Mouse (Mus musculus) midbrain, embryonic 14.5 days (tissue): ENCODE data around the gene Rbfox2. TPM values are rescaled to one million over a fixed set of nuclear protein-coding genes. Genes with fewer than 3 reads are reported as not detected.

ENCODE experiments used
- ATAC-seq: fragments of 200-750 bp; cut with Nextera tagmentation; 2 replicates; pipeline ENCODE4 v1.8.0; 2017; ENCODE audit warnings: moderate number of reproducible peaks, moderate library complexity; ENCODE audit not compliant: low FRiP score, low TSS enrichment
- DNase-seq: peaks from one replicate; pipeline ENCODE4 v3.0.0-alpha.2; 2015
- H3K27ac ChIP-seq: fragments of 300-500 bp; sonication (generic); replicated peaks from 2 replicates; pipeline ENCODE4 v1.5.1; 2014; ENCODE audit warnings: mild to moderate bottlenecking, low read depth, low read length, moderate library complexity
- H3K27me3 ChIP-seq: fragments of 300-500 bp; sonication (generic); 2 replicates; pipeline ENCODE4 v1.6.1; 2014; ENCODE audit warnings: low read length, control low read depth, mixed read lengths; ENCODE audit not compliant: control insufficient read depth, insufficient read depth
- H3K36me3 ChIP-seq: fragments of 300-500 bp; sonication (generic); 2 replicates; pipeline ENCODE4 v1.6.1; 2014; ENCODE audit warnings: low read length, control low read depth; ENCODE audit not compliant: control insufficient read depth, insufficient read depth
- H3K4me1 ChIP-seq: fragments of 300-500 bp; sonication (generic); 2 replicates; pipeline ENCODE4 v1.6.1; 2014; ENCODE audit warnings: mild to moderate bottlenecking, antibody characterized with exemption, low read length, control low read depth; ENCODE audit not compliant: control insufficient read depth, insufficient read depth
- H3K4me2 ChIP-seq: fragments of 300-500 bp; sonication (generic); 2 replicates; pipeline ENCODE4 v1.6.1; 2014; ENCODE audit warnings: mild to moderate bottlenecking, low read length, moderate library complexity
- H3K4me3 ChIP-seq: fragments of 300-500 bp; sonication (generic); replicated peaks from 2 replicates; pipeline ENCODE4 v1.5.1; 2014; ENCODE audit warnings: low read depth, low read length
- H3K9ac ChIP-seq: fragments of 300-500 bp; sonication (generic); replicated peaks from 2 replicates; pipeline ENCODE4 v1.6.1; 2014; ENCODE audit warnings: mild to moderate bottlenecking, low read length, moderate library complexity
- H3K9me3 ChIP-seq: fragments of 300-500 bp; sonication (generic); 2 replicates; pipeline ENCODE4 v1.6.1; 2016; ENCODE audit warnings: low read length, control low read depth, mixed read lengths; ENCODE audit not compliant: control insufficient read depth
- WGBS: fragments of 180-500 bp; shearing (Covaris S2); extraction: QIAGEN DNeasy Blood & Tissue Kit; methylation state at CpG from one replicate; pipeline ENCODE4 v1.1.7; 2014; 5-methylcytosine and 5-hydroxymethylcytosine counted together
- polyA plus RNA-seq: library from polyadenylated mRNA; unstranded; fragments of >200 nt; fragmentation: Nextera tagmentation; extraction: Ambion mirVana; gene quantifications from 2 replicates; pipeline ENCODE4 v1.2.1, GENCODE M21; 2014

The Rbfox2 gene
- 195 and 282 TPM in 2 replicates for polyA plus RNA-seq

DNA sequence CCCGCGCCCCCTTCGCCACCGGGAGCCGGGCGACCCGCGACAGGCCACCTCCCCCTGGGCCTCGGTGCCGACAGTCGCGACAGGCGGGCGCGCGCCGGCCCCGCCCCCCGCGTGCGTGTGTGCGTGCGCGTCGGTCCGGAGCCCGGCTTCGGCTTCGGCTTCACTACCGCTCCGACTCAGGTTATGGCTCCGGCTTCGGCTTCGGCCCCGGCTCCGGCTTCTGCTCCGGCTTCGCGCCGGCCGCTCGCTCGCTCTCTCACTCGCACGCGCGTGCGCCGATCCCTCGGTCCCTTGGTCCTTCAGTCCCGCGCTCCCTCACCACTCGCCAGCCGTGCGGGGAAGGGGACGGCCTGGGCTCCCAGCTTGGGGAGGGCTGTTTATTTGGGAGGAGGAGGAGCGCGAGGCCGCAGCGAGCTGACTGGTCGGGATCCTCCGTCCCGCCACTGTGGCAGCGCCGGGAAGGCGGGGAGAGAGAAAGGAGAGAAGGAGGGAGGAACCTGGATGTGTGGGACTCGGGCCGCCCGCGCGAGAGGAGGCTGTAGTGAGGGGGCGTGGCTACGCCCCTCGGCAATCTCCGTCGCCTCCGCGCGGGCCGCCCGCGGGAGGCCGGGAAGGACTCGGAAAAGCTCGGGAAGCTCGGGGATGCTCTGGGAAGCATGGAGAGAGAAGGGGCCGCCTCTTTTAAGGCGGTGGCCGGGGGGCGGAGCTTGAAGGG lies at the start of gene Rbfox2:
TSS of gene Rbfox2 (minus strand) at position 458 of the 715 bp plus-strand sequence.
- Histone ChIP-seq H3K27me3 (no peaks in the 10 kb centered on the region), H3K36me3 (no peaks in the 10 kb centered on the region), H3K27ac (peak within 1 kb of the TSS; percentile 99), H3K9ac (peak within 1 kb of the TSS; percentile 89), H3K9me3 (no peaks in the 10 kb centered on the region), H3K4me3 (peak within 1 kb of the TSS; percentile 92), H3K4me1 (peaks cover 20% of the 10 kb centered on the region), H3K4me2 (peak within 1 kb of the TSS; percentile 75)
- DNase-seq (peak; percentile 97), ATAC-seq (peak; percentile 94)
- WGBS = under 1% methylated on average over 86 of the region's 90 CpGs

GRCm38 (mm10) chr15:77356248-77356810 lies 49.5 kb upstream of the Rbfox2 start:
- peak overlapping the region; percentile 67 for H3K27ac ChIP-seq
- H3K27me3 ChIP-seq = no peaks in the 10 kb centered on the region
- no peaks in the 10 kb centered on the region for H3K9me3 ChIP-seq
- DNase-seq (peak; percentile 67), ATAC-seq (0 out of 2 replicates have a peak, but pooled peaks have one; percentile 28)
- H3K4me2 ChIP-seq = peak overlapping the region; percentile 32
- no peak overlapping the region for H3K4me3 ChIP-seq
- no peaks in the 10 kb centered on the region for H3K36me3 ChIP-seq
- 6% methylated on average over 11 of the region's 11 CpGs for WGBS
- H3K4me1 ChIP-seq = peaks cover 37% of the 10 kb centered on the region
- no peak overlapping the region; the same call in 1 of the 2 replicates for H3K9ac ChIP-seq

DNA sequence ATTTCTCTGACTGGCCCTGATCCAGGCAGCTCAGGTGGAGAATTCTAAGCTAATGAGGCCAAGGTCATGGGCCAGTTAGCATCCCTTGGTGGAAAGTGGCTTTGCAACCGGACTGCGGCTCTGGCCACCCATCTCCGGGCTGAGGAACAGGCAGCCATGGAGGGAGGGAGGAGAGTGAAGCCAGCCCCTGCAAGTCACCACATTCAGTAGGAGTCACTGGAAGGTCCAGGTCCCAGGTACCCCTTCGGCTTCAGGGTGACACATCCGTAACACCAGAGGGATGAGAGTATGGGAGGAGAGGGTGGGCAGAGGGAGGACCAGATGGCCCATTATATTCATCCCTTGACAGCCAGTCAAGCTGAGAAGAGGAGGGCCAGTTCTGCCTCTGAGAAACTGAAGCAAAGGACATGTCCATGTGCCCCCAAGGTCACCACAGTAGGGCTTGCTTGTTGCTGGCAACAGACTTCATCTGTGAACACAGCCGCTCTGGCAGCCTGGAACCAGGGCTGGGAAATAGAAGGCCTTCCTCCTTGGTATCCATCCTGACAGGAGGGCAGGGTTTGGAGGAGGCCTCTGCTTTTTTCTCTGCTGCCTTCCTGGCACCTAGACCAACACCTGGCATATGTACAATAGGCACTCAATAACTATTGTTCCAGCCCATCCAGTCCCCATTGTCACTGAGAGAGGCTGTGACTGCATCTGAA lies 48.2 kb upstream of the Rbfox2 start:
- DNase-seq (no peak), ATAC-seq (no peak)
- Histone ChIP-seq H3K27ac (peak overlapping the region; percentile 43), H3K4me3 (no peak overlapping the region), H3K36me3 (no peaks in the 10 kb centered on the region), H3K9ac (peak overlapping the region; percentile 23; the same call in 1 of the 2 replicates), H3K9me3 (no peaks in the 10 kb centered on the region), H3K4me1 (peaks cover 37% of the 10 kb centered on the region), H3K27me3 (no peaks in the 10 kb centered on the region), H3K4me2 (no peak overlapping the region)
- 52% methylated on average over 6 of the region's 6 CpGs for WGBS

DNA sequence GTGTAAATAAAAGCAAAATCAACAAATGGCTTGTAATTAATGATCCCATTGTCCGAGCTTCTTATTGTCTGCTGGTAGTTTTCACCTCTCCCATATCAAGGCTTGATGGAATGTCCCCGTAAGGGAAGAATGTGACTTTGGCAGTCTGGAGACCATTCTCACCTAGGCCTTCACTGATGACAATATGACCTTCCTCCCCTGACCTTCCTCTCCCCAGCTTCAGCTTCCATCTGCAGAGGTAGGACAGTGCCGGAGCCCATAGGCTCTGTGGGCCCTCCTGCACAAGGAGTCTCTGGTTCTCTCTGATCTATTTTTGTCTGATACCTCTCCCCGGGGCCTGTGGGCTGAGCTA lies 47.7 kb upstream of the Rbfox2 start:
- Histone ChIP-seq H3K4me1 (peaks cover 37% of the 10 kb centered on the region), H3K4me3 (no peak overlapping the region), H3K4me2 (no peak overlapping the region), H3K27ac (peak overlapping the region; percentile 43), H3K27me3 (no peaks in the 10 kb centered on the region), H3K36me3 (no peaks in the 10 kb centered on the region), H3K9ac (peak overlapping the region; percentile 23; the same call in 1 of the 2 replicates), H3K9me3 (no peaks in the 10 kb centered on the region)
- ATAC-seq = no peak
- 63% methylated on average over 4 of the region's 4 CpGs for WGBS
- DNase-seq = no peak

DNA sequence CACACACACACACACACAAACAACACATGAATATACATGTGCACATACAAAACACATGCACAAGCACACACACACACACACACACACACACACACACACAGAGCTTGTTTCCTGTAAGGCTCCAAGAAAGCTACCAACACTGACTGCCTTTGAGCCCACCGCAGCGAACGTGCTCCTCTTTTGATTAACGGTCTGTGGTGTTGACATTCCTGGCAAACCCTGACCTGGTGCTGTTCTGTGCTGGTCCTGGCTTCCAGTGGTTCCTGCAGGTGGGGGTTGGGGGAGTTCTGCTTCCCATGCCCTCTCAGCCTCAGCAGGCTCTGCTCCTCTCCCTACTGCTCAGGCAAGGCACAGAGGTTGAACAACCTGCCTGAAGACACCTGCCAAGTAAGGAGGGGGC lies 47.0 kb upstream of the Rbfox2 start:
- DNase-seq = no peak

DNA sequence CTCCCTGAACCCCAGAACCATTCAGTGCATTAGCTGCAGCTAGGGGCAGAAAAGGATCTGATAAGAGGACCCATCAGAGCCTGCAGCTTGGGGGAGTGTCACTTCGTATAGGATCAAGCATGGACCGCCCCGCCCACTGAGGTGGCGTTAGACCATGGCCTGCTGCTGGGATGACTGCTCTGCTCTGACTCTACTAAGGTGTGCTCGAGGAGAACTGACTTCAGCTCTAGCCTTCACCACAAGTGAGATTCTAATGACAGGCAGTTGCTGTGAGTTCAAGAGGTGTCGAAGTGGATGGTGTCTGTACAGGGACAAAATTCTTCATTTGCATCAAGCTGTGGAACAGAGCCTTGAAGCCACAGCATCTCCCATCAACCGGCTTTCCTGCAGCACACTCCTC lies 46.1 kb upstream of the Rbfox2 start:
- ATAC-seq (no peak), DNase-seq (no peak)
- no peaks in the 10 kb centered on the region for H3K27me3 ChIP-seq
- no peaks in the 10 kb centered on the region for H3K36me3 ChIP-seq
- no peak overlapping the region for H3K9ac ChIP-seq
- peaks cover 34% of the 10 kb centered on the region for H3K4me1 ChIP-seq
- no peaks in the 10 kb centered on the region for H3K9me3 ChIP-seq
- H3K27ac ChIP-seq = no peak overlapping the region
- no peak overlapping the region for H3K4me3 ChIP-seq
- WGBS = 52% methylated on average over 7 of the region's 7 CpGs
- no peak overlapping the region for H3K4me2 ChIP-seq

More for the DNA sequence above, 47.0 kb upstream of the Rbfox2 start:
- Histone ChIP-seq H3K27me3 (no peaks in the 10 kb centered on the region), H3K9ac (no peak overlapping the region), H3K4me3 (no peak overlapping the region), H3K27ac (no peak overlapping the region), H3K4me2 (no peak overlapping the region), H3K9me3 (no peaks in the 10 kb centered on the region), H3K4me1 (peaks cover 36% of the 10 kb centered on the region), H3K36me3 (no peaks in the 10 kb centered on the region)
- no peak for ATAC-seq
- 52% methylated on average over 4 of the region's 4 CpGs for WGBS

DNA sequence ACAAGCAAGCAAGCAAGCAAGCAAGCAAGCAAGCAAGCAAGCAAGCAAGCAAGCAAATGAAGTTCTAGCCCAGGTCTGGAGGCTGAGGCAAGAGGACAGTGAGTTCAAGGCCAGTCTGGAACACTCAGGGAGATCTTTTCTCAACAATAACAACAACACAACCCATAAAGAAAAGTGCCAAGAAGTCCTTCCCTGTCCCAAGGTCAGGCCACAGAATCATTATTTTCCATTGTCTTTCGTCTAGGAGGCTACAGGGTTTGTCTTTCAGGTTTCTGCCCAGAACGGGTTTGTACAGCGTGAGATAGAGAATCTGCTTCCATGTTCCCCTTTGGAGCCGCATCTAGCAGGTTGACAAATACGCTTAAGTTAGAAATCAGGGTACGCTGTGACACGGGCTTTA lies 43.3 kb upstream of the Rbfox2 start:
- H3K27me3 ChIP-seq = no peaks in the 10 kb centered on the region
- peaks cover 19% of the 10 kb centered on the region for H3K4me1 ChIP-seq
- H3K36me3 ChIP-seq = no peaks in the 10 kb centered on the region
- DNase-seq (no peak), ATAC-seq (no peak)
- H3K9ac ChIP-seq = no peak overlapping the region
- H3K27ac ChIP-seq = no peak overlapping the region
- 91% methylated on average over 7 of the region's 7 CpGs for WGBS
- no peak overlapping the region for H3K4me2 ChIP-seq
- no peaks in the 10 kb centered on the region for H3K9me3 ChIP-seq
- H3K4me3 ChIP-seq = no peak overlapping the region

- DNase-seq (no peak), ATAC-seq (no peak)
- no peak overlapping the region for H3K4me2 ChIP-seq
- H3K27ac ChIP-seq = no peak overlapping the region
- H3K36me3 ChIP-seq = no peaks in the 10 kb centered on the region
- peaks cover 15% of the 10 kb centered on the region for H3K4me1 ChIP-seq
- H3K27me3 ChIP-seq = no peaks in the 10 kb centered on the region
- no peak overlapping the region for H3K9ac ChIP-seq
- WGBS = 76% methylated on average over 7 of the region's 7 CpGs
- no peaks in the 10 kb centered on the region for H3K9me3 ChIP-seq
- H3K4me3 ChIP-seq = no peak overlapping the region
Measured at GRCm38 (mm10) chr15:77348146-77348545, 41.3 kb upstream of the Rbfox2 start.
